Mouse (Mus musculus) frontal cortex, postnatal 10 days (tissue): ENCODE results near the gene Gm12355.

ENCODE experiments used
- DNase-seq, 2 experiments: peaks; one replicate each; pipeline ENCODE4 v3.0.0; 2022; ENCODE audit warnings: low spot score in 2 of 2, mixed read lengths in 1 of 2

The Gm12355 gene

GRCm38 (mm10) chr11:98581286-98582029 is 44.0 kb downstream of the Gm12355 start:
- no peak for DNase-seq

- DNase-seq: no peak
These were observed 45.0 kb downstream of the Gm12355 start for GRCm38 (mm10) chr11:98580301-98581121.

- no peak for DNase-seq
These were observed 47.7 kb downstream of the Gm12355 start for GRCm38 (mm10) chr11:98577776-98578175.
